15 mouse cellular contexts compared by ENCODE assay signal in genomic region chr13:54459282-54459681, GRCm38 (mm10).
"Had no signal": no experiment of that assay in that cellular context is flagged by ENCODE, and none has a peak within 500 bp of the region (broad histone marks: within the 10 kb centered on the region; RNA-seq: fewer than 3 reads in every experiment).

No protein-coding gene starts in this region.

- H3K4me1 ChIP-seq: midbrain, embryonic 15.5 days; neural tube, embryonic 12.5 days had no signal

- H3K4me2 ChIP-seq: liver, embryonic 13.5 days; midbrain, embryonic 11.5 days; midbrain, embryonic 15.5 days; neural tube, embryonic 12.5 days had no signal

- H3K9me3 ChIP-seq: megakaryocyte, embryonic 14.5 days had no signal

- H3K4me3 ChIP-seq: left cerebral cortex, adult 2 months; liver, embryonic 13.5 days; megakaryocyte, embryonic 14.5 days; midbrain, embryonic 15.5 days; neural tube, embryonic 12.5 days had no signal

- H3K9ac ChIP-seq: liver, embryonic 13.5 days; liver, postnatal 0 days; midbrain, embryonic 15.5 days; neural tube, embryonic 12.5 days had no signal

- DNase-seq: kidney, adult 8-10 months; kidney, postnatal 14 days; liver; liver, embryonic 13.5 days; liver, postnatal 0 days; retina, postnatal 1 day; right cerebral cortex, postnatal 14 days; thymus, postnatal 4 days had no signal

- ATAC-seq: hindbrain, embryonic 16.5 days; liver, postnatal 0 days; midbrain, embryonic 15.5 days had no signal

- H3K27me3 ChIP-seq: liver, embryonic 13.5 days; megakaryocyte, embryonic 14.5 days; midbrain, embryonic 15.5 days; neural tube, embryonic 12.5 days had no signal

- H3K27ac ChIP-seq: left cerebral cortex, adult 2 months; liver, embryonic 13.5 days; macrophage; midbrain, embryonic 15.5 days; neural tube, embryonic 12.5 days had no signal
